Mouse (Mus musculus): ENCODE measurements at regions not wholly inside any gene's neighbourhood (a gene's known extent, or its start where the extent isn't known, plus 50 kb on each side); places are given as distances from the start of the nearest gene placed in this dataset.

DNA sequence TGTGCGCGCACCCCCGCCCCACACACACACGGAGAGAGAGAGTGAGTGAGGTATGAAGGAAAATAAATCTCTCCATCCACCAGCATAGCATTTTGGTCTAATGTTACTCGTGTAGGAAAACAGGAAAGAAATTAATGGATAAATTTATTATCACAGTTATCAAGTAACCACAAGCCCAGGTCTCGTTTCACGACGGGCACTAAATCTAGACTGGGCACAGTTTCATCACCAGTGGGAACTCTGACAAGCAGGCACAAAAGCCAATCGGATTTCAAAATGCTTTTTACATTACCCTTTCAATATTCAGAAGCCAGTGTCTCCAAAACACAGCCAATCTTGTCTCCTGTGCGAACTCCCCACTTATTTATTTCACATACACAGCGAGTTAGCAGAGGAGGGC lies 244.9 kb upstream of the Lrtm1 start:
- H3K9ac ChIP-seq: no peak overlapping the region
- H3K4me1 ChIP-seq: peaks cover 4% of the 10 kb centered on the region
- WGBS: 83% methylated on average over 11 of the region's 11 CpGs
- no peak overlapping the region for H3K4me3 ChIP-seq
- no peak for ATAC-seq (ENCODE audit: extremely low read depth, insufficient number of reproducible peaks, low FRiP score, low TSS enrichment)
- no peak overlapping the region for H3K27ac ChIP-seq (replicated peaks)
- no peaks in the 10 kb centered on the region for H3K36me3 ChIP-seq
- H3K4me2 ChIP-seq: no peak overlapping the region
- H3K9me3 ChIP-seq: no peaks in the 10 kb centered on the region
- H3K27me3 ChIP-seq (replicated peaks): no peaks in the 10 kb centered on the region

GRCm38 (mm10) chr14:28775686-28776085 lies 242.3 kb upstream of the Lrtm1 start:
- Histone ChIP-seq H3K9me3 (no peaks in the 10 kb centered on the region), H3K36me3 (no peaks in the 10 kb centered on the region), H3K4me2 (no peak overlapping the region), H3K9ac (no peak overlapping the region), H3K4me3 (no peak overlapping the region), H3K27me3 (replicated peaks) (no peaks in the 10 kb centered on the region), H3K27ac (replicated peaks) (no peak overlapping the region), H3K4me1 (no peaks in the 10 kb centered on the region)
- WGBS: 81% methylated on average over 1 of the region's 1 CpGs
- no peak for ATAC-seq (ENCODE audit: extremely low read depth, insufficient number of reproducible peaks, low FRiP score, low TSS enrichment)

DNA sequence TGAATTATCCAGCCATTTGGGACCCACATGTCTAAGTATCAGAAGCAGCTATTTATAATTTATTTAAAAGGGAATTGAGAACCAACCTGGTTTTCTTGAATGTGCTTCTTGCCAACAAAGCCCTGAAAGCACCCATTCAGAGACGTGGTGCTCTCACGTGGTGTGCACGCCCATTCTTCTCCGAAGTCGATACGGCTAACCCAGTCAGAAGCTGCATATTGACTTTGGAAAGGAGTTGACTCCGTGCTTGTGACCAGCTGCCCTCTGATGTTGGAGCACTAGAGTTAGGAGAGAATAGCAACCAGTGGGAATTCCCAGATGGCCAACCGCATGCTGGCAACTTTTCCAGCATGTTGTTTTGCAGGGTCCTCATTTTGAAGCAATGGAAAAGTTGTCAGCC lies 240.2 kb upstream of the Lrtm1 start:
- Histone ChIP-seq H3K36me3 (no peaks in the 10 kb centered on the region), H3K9ac (no peak overlapping the region), H3K4me1 (no peaks in the 10 kb centered on the region), H3K4me2 (no peak overlapping the region), H3K27me3 (replicated peaks) (no peaks in the 10 kb centered on the region), H3K4me3 (no peak overlapping the region), H3K27ac (replicated peaks) (no peak overlapping the region), H3K9me3 (no peaks in the 10 kb centered on the region)
- no peak for ATAC-seq (ENCODE audit: extremely low read depth, insufficient number of reproducible peaks, low FRiP score, low TSS enrichment)
- 87% methylated on average over 8 of the region's 8 CpGs for WGBS

GRCm38 (mm10) chr14:28781660-28782059 lies 236.3 kb upstream of the Lrtm1 start:
- Histone ChIP-seq H3K4me1 (no peaks in the 10 kb centered on the region), H3K4me3 (no peak overlapping the region), H3K36me3 (no peaks in the 10 kb centered on the region), H3K27ac (replicated peaks) (no peak overlapping the region), H3K27me3 (replicated peaks) (no peaks in the 10 kb centered on the region), H3K9me3 (no peaks in the 10 kb centered on the region), H3K4me2 (no peak overlapping the region), H3K9ac (no peak overlapping the region)
- 89% methylated on average over 7 of the region's 7 CpGs for WGBS
- no peak for ATAC-seq (ENCODE audit: extremely low read depth, insufficient number of reproducible peaks, low FRiP score, low TSS enrichment)

GRCm38 (mm10) chr14:28784106-28784633 lies 233.8 kb upstream of the Lrtm1 start:
- Histone ChIP-seq H3K27me3 (replicated peaks) (no peaks in the 10 kb centered on the region), H3K27ac (replicated peaks) (no peak overlapping the region), H3K4me1 (no peaks in the 10 kb centered on the region), H3K4me3 (no peak overlapping the region), H3K4me2 (no peak overlapping the region), H3K9me3 (no peaks in the 10 kb centered on the region), H3K9ac (no peak overlapping the region), H3K36me3 (no peaks in the 10 kb centered on the region)
- ATAC-seq (ENCODE audit: extremely low read depth, insufficient number of reproducible peaks, low FRiP score, low TSS enrichment): no peak
- 68% methylated on average over 6 of the region's 6 CpGs for WGBS

DNA sequence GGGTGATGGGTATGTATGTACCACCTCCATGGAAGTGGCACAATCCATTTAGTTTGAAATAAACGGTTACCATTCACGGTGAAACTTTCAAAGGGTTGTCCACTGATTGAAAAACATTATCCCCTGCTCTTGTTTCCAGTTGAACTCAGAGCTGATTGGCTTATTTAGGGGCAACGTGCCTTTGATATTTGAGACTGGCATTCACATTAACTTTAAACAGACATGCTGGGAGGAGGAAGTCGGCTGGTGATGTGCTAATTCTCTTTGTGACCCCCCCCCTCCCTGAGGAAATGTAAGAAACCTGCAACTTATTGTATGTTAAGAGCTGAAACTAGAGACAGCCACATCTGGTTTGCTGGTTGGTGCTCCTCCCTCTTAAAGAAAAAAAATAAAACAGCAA lies 219.7 kb upstream of the Lrtm1 start:
- no peaks in the 10 kb centered on the region for H3K9me3 ChIP-seq
- H3K9ac ChIP-seq: no peak overlapping the region
- WGBS: 3% methylated on average over 4 of the region's 4 CpGs
- ATAC-seq (ENCODE audit: extremely low read depth, insufficient number of reproducible peaks, low FRiP score, low TSS enrichment): no peak
- H3K4me1 ChIP-seq: no peaks in the 10 kb centered on the region
- no peak overlapping the region for H3K27ac ChIP-seq (replicated peaks)
- H3K4me3 ChIP-seq: no peak overlapping the region
- peak overlapping the region; percentile 18; the same call in 1 of the 2 replicates for H3K4me2 ChIP-seq
- no peaks in the 10 kb centered on the region for H3K36me3 ChIP-seq
- peaks cover 6% of the 10 kb centered on the region; the same call in 1 of the 2 replicates for H3K27me3 ChIP-seq (replicated peaks)

- 63% methylated on average over 4 of the region's 4 CpGs for WGBS
- no peak for ATAC-seq (ENCODE audit: extremely low read depth, insufficient number of reproducible peaks, low FRiP score, low TSS enrichment)
- no peak overlapping the region for H3K9ac ChIP-seq
- H3K27me3 ChIP-seq (replicated peaks): peaks cover 6% of the 10 kb centered on the region; the same call in 1 of the 2 replicates
- H3K4me2 ChIP-seq: no peak overlapping the region
- no peak overlapping the region for H3K4me3 ChIP-seq
- 0 out of 2 replicates have a peak, but pooled peaks cover 4% of the 10 kb centered on the region for H3K9me3 ChIP-seq
- H3K4me1 ChIP-seq: no peaks in the 10 kb centered on the region
- no peak overlapping the region for H3K27ac ChIP-seq (replicated peaks)
- H3K36me3 ChIP-seq: no peaks in the 10 kb centered on the region
Observed at GRCm38 (mm10) chr14:28801681-28802080, 216.3 kb upstream of the Lrtm1 start.

GRCm38 (mm10) chr14:28802126-28802525 lies 215.9 kb upstream of the Lrtm1 start:
- WGBS: 74% methylated on average over 5 of the region's 5 CpGs
- Histone ChIP-seq H3K9me3 (0 out of 2 replicates have a peak, but pooled peaks cover 4% of the 10 kb centered on the region), H3K36me3 (no peaks in the 10 kb centered on the region), H3K9ac (no peak overlapping the region), H3K27me3 (replicated peaks) (peaks cover 6% of the 10 kb centered on the region; the same call in 1 of the 2 replicates), H3K27ac (replicated peaks) (no peak overlapping the region), H3K4me3 (no peak overlapping the region), H3K4me2 (no peak overlapping the region), H3K4me1 (no peaks in the 10 kb centered on the region)
- no peak for ATAC-seq (ENCODE audit: extremely low read depth, insufficient number of reproducible peaks, low FRiP score, low TSS enrichment)

DNA sequence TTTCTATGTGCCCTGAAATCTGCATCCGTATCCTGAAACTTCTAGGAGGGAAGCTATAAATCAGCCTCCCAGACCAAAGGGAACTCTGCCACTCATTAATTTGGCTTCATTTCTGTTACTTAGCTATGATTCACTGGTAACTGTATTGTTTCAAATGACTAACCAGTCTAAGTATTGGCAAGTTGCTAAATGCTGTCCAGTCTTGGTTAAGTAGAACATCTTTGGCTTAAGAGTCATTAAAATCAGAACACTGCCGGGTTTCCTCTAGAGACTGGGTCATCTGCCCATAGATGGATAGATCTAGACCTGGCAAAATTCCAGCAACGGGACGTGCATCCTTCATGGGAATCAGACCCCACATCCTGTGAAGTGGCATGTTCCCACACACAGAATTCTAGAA lies 209.9 kb upstream of the Lrtm1 start:
- Histone ChIP-seq H3K4me2 (no peak overlapping the region), H3K4me1 (no peaks in the 10 kb centered on the region), H3K36me3 (no peaks in the 10 kb centered on the region), H3K27ac (replicated peaks) (no peak overlapping the region), H3K9ac (no peak overlapping the region), H3K27me3 (replicated peaks) (no peaks in the 10 kb centered on the region), H3K9me3 (0 out of 2 replicates have a peak, but pooled peaks cover 4% of the 10 kb centered on the region), H3K4me3 (no peak overlapping the region)
- no peak for ATAC-seq (ENCODE audit: extremely low read depth, insufficient number of reproducible peaks, low FRiP score, low TSS enrichment)
- 74% methylated on average over 4 of the region's 4 CpGs for WGBS

GRCm38 (mm10) chr14:28809355-28809754 lies 208.7 kb upstream of the Lrtm1 start:
- no peak overlapping the region for H3K9ac ChIP-seq
- H3K27ac ChIP-seq (replicated peaks): no peak overlapping the region
- WGBS: 68% methylated on average over 5 of the region's 5 CpGs
- no peak overlapping the region for H3K4me3 ChIP-seq
- H3K4me2 ChIP-seq: no peak overlapping the region
- no peaks in the 10 kb centered on the region for H3K4me1 ChIP-seq
- H3K36me3 ChIP-seq: no peaks in the 10 kb centered on the region
- 0 out of 2 replicates have a peak, but pooled peaks cover 4% of the 10 kb centered on the region for H3K9me3 ChIP-seq
- ATAC-seq (ENCODE audit: extremely low read depth, insufficient number of reproducible peaks, low FRiP score, low TSS enrichment): no peak
- H3K27me3 ChIP-seq (replicated peaks): no peaks in the 10 kb centered on the region

DNA sequence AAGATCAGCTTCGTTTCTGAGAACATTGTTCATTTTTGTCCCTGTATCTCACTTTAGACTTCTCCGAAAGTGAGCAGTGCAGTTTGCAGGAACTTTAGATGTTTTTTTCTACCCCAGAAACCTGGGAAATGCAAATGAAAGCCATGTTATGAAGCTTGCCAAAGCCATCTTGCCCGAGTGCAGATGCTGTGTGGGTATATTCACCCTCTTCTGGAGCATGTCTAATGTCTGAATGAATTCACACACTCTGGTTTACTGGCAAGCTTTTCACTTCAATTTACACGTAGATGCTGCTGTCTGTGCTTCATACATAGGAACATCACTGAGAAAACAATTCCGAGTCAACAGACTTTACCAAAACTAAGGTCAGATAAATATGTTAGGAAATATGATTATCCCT lies 197.0 kb upstream of the Lrtm1 start:
- no peaks in the 10 kb centered on the region for H3K27me3 ChIP-seq (replicated peaks)
- no peak for ATAC-seq (ENCODE audit: extremely low read depth, insufficient number of reproducible peaks, low FRiP score, low TSS enrichment)
- no peaks in the 10 kb centered on the region for H3K4me1 ChIP-seq

DNA sequence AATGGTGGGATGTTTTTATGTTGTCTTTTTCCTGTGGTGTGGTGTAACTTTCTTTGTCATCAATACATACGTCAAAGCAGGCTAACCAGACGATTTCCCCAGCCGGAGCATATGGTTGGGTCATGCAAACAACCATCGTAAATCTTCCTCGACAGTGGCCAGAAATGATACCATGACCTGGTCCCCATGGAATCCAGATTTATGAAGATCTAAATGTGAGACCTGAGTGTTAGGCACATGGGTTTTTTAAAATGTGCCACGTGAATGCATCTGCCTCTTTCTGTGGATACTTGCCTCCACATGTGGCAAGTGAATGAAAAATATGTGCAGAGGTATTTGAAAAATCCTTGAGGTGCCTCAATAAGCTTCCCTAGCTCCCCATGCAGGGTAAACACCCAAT lies 190.8 kb upstream of the Lrtm1 start:
- H3K27ac ChIP-seq (replicated peaks): no peak overlapping the region
- no peaks in the 10 kb centered on the region for H3K4me1 ChIP-seq
- WGBS: 73% methylated on average over 6 of the region's 6 CpGs
- H3K27me3 ChIP-seq (replicated peaks): no peaks in the 10 kb centered on the region
- H3K9me3 ChIP-seq: no peaks in the 10 kb centered on the region
- no peak overlapping the region for H3K4me3 ChIP-seq
- H3K4me2 ChIP-seq: no peak overlapping the region
- H3K36me3 ChIP-seq: no peaks in the 10 kb centered on the region
- no peak for ATAC-seq (ENCODE audit: extremely low read depth, insufficient number of reproducible peaks, low FRiP score, low TSS enrichment)
- no peak overlapping the region for H3K9ac ChIP-seq

More for the DNA sequence above, 197.0 kb upstream of the Lrtm1 start:
- Histone ChIP-seq H3K9me3 (no peaks in the 10 kb centered on the region), H3K4me3 (no peak overlapping the region), H3K9ac (no peak overlapping the region), H3K36me3 (no peaks in the 10 kb centered on the region), H3K27ac (replicated peaks) (no peak overlapping the region), H3K4me2 (no peak overlapping the region)
- WGBS: 78% methylated on average over 5 of the region's 5 CpGs
